ENCODE assay signal across 26 mouse cellular contexts in the genomic region with DNA sequence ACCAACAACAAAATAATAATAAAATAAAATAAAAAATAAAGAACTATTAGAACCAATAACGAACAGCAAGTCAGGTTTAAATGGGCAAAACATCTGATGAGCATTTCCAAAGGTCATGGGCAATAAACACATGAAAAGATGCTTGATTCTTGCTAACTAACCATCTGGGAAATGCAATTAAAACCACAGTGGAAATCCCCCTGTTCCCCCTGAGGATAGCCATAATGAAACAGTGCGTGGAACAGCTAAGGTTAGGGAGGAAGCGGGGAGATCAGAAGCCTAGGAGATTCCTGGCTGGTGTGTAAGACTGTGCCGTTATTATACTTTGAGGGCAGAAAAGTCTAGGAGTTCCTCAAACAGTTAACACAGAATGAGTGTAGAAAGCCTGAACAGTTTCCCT. TPM values are rescaled to one million over a fixed set of nuclear protein-coding genes. Genes with fewer than 3 reads are reported as not detected.
DNase-seq lines count a peak whose midpoint lies in the region; ATAC-seq and TF ChIP-seq lines count a peak whose summit lies in the region.
"Had no signal": no experiment of that assay in that cellular context is flagged by ENCODE, and none has a peak within 500 bp of the region (broad histone marks: within the 10 kb centered on the region; RNA-seq: fewer than 3 reads in every experiment).

No protein-coding gene starts in this region.

- peak overlapping the region; percentile 67 for H3K27ac ChIP-seq in embryonic fibroblast, embryonic 13.5 days (ENCODE audit: insufficient read depth, low read length)
- H3K27ac ChIP-seq in liver, embryonic 12.5 days, result no peak overlapping the region
- H3K27ac ChIP-seq: embryonic facial prominence, embryonic 12.5 days; forebrain, embryonic 10.5 days; heart, adult 2 months; heart, embryonic 10.5 days; heart, embryonic 13.5 days; hindbrain, embryonic 13.5 days; intestine, embryonic 15.5 days had no signal

- H3K27me3 ChIP-seq in splenic B cell, adult 2 months (ENCODE audit: control insufficient read depth, insufficient read depth, low read length, poor library complexity, severe bottlenecking), result no peaks in the 10 kb centered on the region
- H3K27me3 ChIP-seq in liver, embryonic 12.5 days (replicated peaks), result 0 out of 2 replicates have a peak, but pooled peaks cover 2% of the 10 kb centered on the region
- H3K27me3 ChIP-seq: heart, embryonic 13.5 days; intestine, embryonic 15.5 days had no signal

- H3K9ac ChIP-seq in liver, embryonic 12.5 days, result no peak overlapping the region
- H3K9ac ChIP-seq: embryonic facial prominence, embryonic 12.5 days; forebrain, postnatal 0 days; heart, embryonic 13.5 days; hindbrain, embryonic 13.5 days; intestine, embryonic 15.5 days had no signal

- no peaks in the 10 kb centered on the region for H3K36me3 ChIP-seq in splenic B cell, adult 2 months (ENCODE audit: control insufficient read depth, insufficient read depth, low read length, poor library complexity, severe bottlenecking)
- H3K36me3 ChIP-seq in liver, embryonic 12.5 days, result no peaks in the 10 kb centered on the region
- H3K36me3 ChIP-seq: embryonic facial prominence, embryonic 12.5 days; forebrain, embryonic 10.5 days; heart, embryonic 10.5 days; heart, embryonic 13.5 days; hindbrain, embryonic 13.5 days; intestine, embryonic 15.5 days had no signal

- no peak for ATAC-seq in liver, embryonic 12.5 days
- ATAC-seq: forebrain, embryonic 14.5 days; forebrain, postnatal 0 days; hindbrain, embryonic 16.5 days; intestine, embryonic 15.5 days had no signal

- DNase-seq in B cell, adult 2 months, result peak; percentile 38 to 51
- peak; percentile 19 for DNase-seq in MN1 (ENCODE audit: low spot score)
- DNase-seq in splenic B cell, adult 2 months (ENCODE audit: low read depth, low spot score), result peak; percentile 57
- DNase-seq in adrenal gland, postnatal 14 days, result no peak
- DNase-seq in lung, postnatal 14 days, result no peak
- DNase-seq: adrenal gland, adult 2 months; adrenal gland, postnatal 25 days; cerebellum, adult 11-12 months; cerebellum, adult 8-10 months; cerebellum, postnatal 10 days; forebrain, postnatal 0 days; gastrocnemius, postnatal 25 days; heart, adult 2 months; heart, postnatal 14 days; kidney, adult 11 months; kidney, adult 8-10 months had no signal

- H3K4me3 ChIP-seq in embryonic fibroblast, embryonic 13.5 days (ENCODE audit: insufficient read depth, low read length), result no peak overlapping the region
- no peak overlapping the region for H3K4me3 ChIP-seq in liver, embryonic 12.5 days
- H3K4me3 ChIP-seq: embryonic facial prominence, embryonic 12.5 days; forebrain, embryonic 10.5 days; heart, adult 2 months; heart, embryonic 10.5 days; heart, embryonic 13.5 days; hindbrain, embryonic 13.5 days; intestine, embryonic 15.5 days had no signal

- H3K4me1 ChIP-seq in embryonic fibroblast, embryonic 13.5 days (ENCODE audit: control insufficient read depth, insufficient read depth, low read length), result peaks cover 5% of the 10 kb centered on the region
- peaks cover 20% of the 10 kb centered on the region; the same call in 1 of the 2 replicates for H3K4me1 ChIP-seq in liver, embryonic 12.5 days
- H3K4me1 ChIP-seq: embryonic facial prominence, embryonic 12.5 days; heart, embryonic 13.5 days had no signal

- no peaks in the 10 kb centered on the region for H3K9me3 ChIP-seq in liver, embryonic 12.5 days (replicated peaks)
- H3K9me3 ChIP-seq: embryonic facial prominence, embryonic 12.5 days; forebrain, embryonic 10.5 days; heart, embryonic 10.5 days; heart, embryonic 13.5 days; hindbrain, embryonic 13.5 days; intestine, embryonic 15.5 days had no signal

- no peak overlapping the region for H3K4me2 ChIP-seq in liver, embryonic 12.5 days
- H3K4me2 ChIP-seq: embryonic facial prominence, embryonic 12.5 days; heart, embryonic 13.5 days; hindbrain, embryonic 13.5 days; intestine, embryonic 15.5 days had no signal

- no peak for TF ChIP-seq POLR2A in embryonic fibroblast, embryonic 13.5 days (IDR thresholded peaks at IDR 0.05; ENCODE audit: low read depth, low read length)

- no peak for TF ChIP-seq CTCF in embryonic fibroblast, embryonic 13.5 days (IDR thresholded peaks at IDR 0.05; ENCODE audit: borderline replicate concordance, insufficient read depth, low read length)

- WGBS in liver, embryonic 12.5 days (ENCODE audit: insufficient replicate concordance), result 59% methylated on average over 4 of the region's 4 CpGs

RNA-seq across cellular contexts. Expression of a gene that starts 35.4 kb away (rescaled TPM):
- 29.0 and 30.3 TPM in 2 replicates for polyA plus RNA-seq in embryonic fibroblast, embryonic 13.5 days (2011; ENCODE audit: insufficient read length, low read depth, missing spikeins)
- 21.6 and 31.8 TPM in 2 replicates for total RNA-seq in adrenal gland, postnatal 14 days (2021)
- polyA plus RNA-seq in liver, embryonic 12.5 days (2016; fragmentation: Nextera tagmentation; extraction: Ambion mirVana), result 8.0 and 8.8 TPM in 2 replicates

RNA-seq across cellular contexts. Expression of a gene that starts 44.6 kb away (rescaled TPM):
- polyA plus RNA-seq in embryonic fibroblast, embryonic 13.5 days (2011; ENCODE audit: insufficient read length, low read depth, missing spikeins), result 2.4 and 5.8 TPM in 2 replicates
- 4.3 and 5.0 TPM in 2 replicates for total RNA-seq in adrenal gland, postnatal 14 days (2021)
- polyA plus RNA-seq in liver, embryonic 12.5 days (2016; fragmentation: Nextera tagmentation; extraction: Ambion mirVana), result 1.2 TPM in 2 replicates

Comparison
In these comparisons a context has a peak if more than half of its experiments do, and no peak if none do; other contexts are left out.
1. DNase-seq: peak in B cell, adult 2 months (2 of 2), MN1 (single experiment) and splenic B cell, adult 2 months (single experiment); none in adrenal gland, postnatal 14 days (single experiment) and lung, postnatal 14 days (single experiment).